Mouse (Mus musculus) B cell, adult 67 days (primary cell): ENCODE results near the gene Duoxa2. TPM values are rescaled to one million over a fixed set of nuclear protein-coding genes. Genes with fewer than 3 reads are reported as not detected.

Experiments used
- total RNA-seq, 2 experiments: library from RNA; stranded (reverse); gene quantifications; 4 replicates each; pipeline ENCODE4 v1.2.4; 2023

The Duoxa2 gene
- not detected for total RNA-seq

DNA sequence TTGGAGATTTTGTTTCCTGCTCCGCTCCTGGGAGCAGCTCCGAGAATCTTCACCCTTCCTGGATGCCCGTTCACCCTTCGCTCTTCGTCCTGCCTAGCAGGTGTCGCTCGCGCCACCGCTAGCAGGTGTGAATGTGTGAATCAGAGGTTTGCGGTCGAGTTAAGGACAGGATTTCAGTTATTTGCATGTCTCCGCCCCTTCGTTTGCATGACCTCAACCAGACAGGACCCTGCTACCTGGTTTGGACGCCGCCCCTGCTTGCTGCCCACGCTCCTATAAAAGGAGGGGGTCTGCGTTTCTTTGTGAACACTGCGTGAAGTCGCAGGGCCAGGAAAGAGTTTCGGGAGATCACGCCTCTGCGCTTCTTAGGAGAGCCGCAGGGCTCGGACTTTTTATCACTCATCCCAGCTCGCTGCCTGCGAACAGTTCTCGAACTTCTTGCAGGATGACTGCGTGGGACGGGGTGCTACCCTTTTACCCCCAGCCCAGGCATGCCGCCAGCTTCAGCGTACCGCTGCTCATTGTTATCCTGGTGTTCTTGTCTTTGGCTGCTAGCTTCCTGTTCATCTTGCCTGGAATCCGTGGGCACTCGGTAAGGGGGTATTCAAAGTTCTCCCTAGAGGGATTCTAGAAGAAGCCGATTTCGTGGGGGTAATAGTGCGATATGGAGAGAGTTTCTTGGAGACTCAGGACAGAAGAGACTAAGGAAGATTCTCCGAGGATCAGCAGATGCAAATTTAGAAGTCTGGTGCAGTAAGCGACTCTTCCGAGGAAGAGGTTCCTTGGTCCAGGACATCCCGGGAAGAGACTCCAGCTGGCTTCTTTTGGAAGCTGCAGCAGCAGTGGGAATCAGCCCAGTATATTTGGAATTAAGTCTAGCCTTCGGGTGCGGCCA is at the start of gene Duoxa2:
TSS of gene Duoxa2 (plus strand) at position 305 of the 895 bp plus-strand sequence.

DNA sequence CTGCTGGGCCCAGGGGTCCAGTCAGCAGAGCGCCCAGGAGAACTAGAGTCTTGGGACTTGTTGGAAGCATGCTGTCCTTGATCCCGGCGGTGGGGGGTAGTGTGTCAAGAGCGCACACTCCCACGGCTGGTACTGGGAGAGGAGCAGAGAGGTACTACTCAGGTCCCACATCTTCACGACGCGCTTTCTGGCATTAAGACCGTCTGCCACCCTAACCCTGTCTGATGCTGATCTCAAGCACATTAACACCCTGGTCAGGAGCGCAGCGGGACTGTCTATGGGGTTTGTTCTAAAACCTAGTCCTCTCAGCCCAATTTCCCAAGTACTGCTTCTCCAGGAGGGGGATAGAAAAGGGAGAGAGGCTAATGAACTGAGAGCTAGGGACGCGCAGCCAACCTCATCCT is 602 bp upstream of the Duoxa2 start, which contains the start of gene Duox2:
TSS of gene Duox2 (minus strand) at position 354 of the 404 bp plus-strand sequence.

DNA sequence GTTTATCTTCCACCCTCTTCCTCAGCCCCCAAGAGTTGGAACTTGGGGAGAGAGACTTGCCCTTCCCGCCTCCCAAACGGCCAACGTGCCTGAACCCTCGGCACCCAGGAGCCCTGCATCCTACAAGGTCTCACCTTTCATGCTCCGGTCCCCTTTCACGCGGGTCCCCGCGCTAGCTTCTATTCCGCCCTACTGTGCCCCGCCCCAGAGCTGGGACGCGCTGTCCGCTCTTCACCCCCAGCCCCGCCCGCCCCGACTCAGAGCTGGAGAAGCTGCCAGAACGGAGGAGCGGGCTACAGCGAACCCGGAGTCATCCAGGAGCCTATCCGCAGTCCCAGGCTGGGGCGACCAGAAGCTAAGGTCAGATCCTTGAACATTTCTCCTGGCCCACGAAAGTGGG is 14.8 kb downstream of the Duoxa2 start, which contains the start of gene Duoxa1:
TSS of gene Duoxa1 (minus strand) at position 195 of the 400 bp plus-strand sequence.

DNA sequence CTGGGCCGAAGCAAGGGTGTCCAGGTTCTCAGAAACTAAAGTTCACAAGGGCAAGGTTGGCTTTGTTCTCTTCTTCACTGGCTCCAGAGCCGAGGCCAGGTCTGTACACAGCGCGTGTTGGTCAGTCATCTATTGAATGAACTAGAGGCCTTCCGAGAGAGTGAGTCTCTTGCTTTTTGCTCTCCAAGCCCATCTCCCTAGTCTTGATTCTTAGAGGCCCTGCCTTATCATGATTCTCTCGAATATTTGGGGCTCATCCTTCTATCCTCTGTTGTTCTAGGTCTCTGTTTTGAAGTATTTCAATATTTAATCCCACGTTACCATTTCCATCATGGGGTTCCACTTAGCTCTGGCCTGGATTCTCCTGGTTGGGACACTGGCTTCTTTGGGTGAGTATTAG is 16.7 kb downstream of the Duoxa2 start, which contains the start of gene Duox1:
TSS of gene Duox1 (plus strand) at position 301 of the 400 bp plus-strand sequence.

Other genes with a start within 250 kb of the Duoxa2 start
- gene Spg11, start 180.5 kb upstream of the Duoxa2 start, total RNA-seq, result 10 to 100 TPM; 31.6 to 31.7 TPM
- 1,000 to 10,000 TPM; 1,480 to 1,487 TPM for gene B2m, start 151.2 kb upstream of the Duoxa2 start, total RNA-seq
- under 1 TPM; 0.42 to 0.61 TPM for gene Trim69, start 138.2 kb upstream of the Duoxa2 start, total RNA-seq
- gene Patl2, start 112.7 kb upstream of the Duoxa2 start, total RNA-seq, result not detected
- not detected for gene Terb2, start 112.6 kb upstream of the Duoxa2 start, total RNA-seq
- gene Sord, start 64.2 kb upstream of the Duoxa2 start, total RNA-seq, result 1 to 10 TPM; 5.6 to 7.1 TPM
- gene Duox2, start 451 bp upstream of the Duoxa2 start, total RNA-seq, result not detected
- gene Duoxa1, start 14.8 kb downstream of the Duoxa2 start, total RNA-seq, result not detected
- not detected for gene Duox1, start 16.8 kb downstream of the Duoxa2 start, total RNA-seq
- 1 to 10 TPM; 3.6 to 4.0 TPM for gene Shf, start 70.3 kb downstream of the Duoxa2 start, total RNA-seq
- 100 to 1,000 TPM; 122 to 141 TPM for gene Slc28a2, start 127.6 kb downstream of the Duoxa2 start, total RNA-seq
- gene Gm14085, start 186.0 kb downstream of the Duoxa2 start, total RNA-seq, result 1 to 10 TPM; 2.7 to 3.8 TPM